Mouse (Mus musculus) small intestine, adult 2 months (tissue): ENCODE results near the gene Vmn1r36.

Experiments used
- CTCF ChIP-seq: fragments of 200-500 bp; IDR thresholded peaks from 2 replicates; pipeline ENCODE4 v1.5.1; 2012; ENCODE audit warnings: low read depth, mild to moderate bottlenecking, control low read depth, inconsistent platforms, low read length, moderate library complexity, mixed read lengths; ENCODE audit not compliant: insufficient replicate concordance, insufficient read length; ENCODE audit errors: extremely low read depth
- POLR2A ChIP-seq: fragments of 200-500 bp; IDR thresholded peaks from 2 replicates; pipeline ENCODE4 v1.6.1; 2012; ENCODE audit warnings: low read depth, mild to moderate bottlenecking, control low read depth, inconsistent platforms, low read length, moderate library complexity

DNA sequence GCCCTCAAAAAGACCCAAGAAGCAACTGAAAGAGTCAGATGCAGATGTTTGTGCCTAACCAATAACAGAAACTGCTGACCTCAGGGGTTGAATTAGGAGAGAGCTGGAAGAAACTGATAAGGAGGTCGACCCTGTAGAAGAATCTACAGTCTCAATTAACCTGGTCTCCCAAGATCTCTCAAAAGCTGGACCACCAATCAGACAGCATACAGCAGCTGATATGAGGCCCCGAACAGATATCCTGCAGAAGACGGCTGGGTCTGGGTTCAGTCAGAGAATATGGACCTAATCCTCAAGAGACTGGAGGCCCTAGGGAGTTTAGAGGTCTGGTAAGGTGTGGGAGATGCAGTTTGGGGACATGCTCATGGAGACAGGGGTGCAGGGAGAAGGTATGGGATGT lies 5.1 kb downstream of the Vmn1r36 start:
- no peak for TF ChIP-seq CTCF
- TF ChIP-seq POLR2A = no peak
